Mouse (Mus musculus): ENCODE measurements around the gene Yap1. TPM values are rescaled to one million over a fixed set of nuclear protein-coding genes. Genes with fewer than 3 reads are reported as not detected.
"Not testable (repeated sequence)": the region's sequence is repeated elsewhere in the genome, so short reads cannot be mapped to it uniquely, and the experiment has no call there.

Yap1 gene
- polyA plus RNA-seq, 1 experiment from 2014 or later, result 48.1 TPM

- Histone ChIP-seq H3K9me3 (no peaks in the 10 kb centered on the region), H3K4me2 (replicated peaks) (no peak overlapping the region), H3K4me1 (peaks cover 20% of the 10 kb centered on the region), H3K4me3 (no peak overlapping the region), H3K27me3 (no peaks in the 10 kb centered on the region), H3K27ac (no peak overlapping the region), H3K36me3 (no peaks in the 10 kb centered on the region), H3K9ac (no peak overlapping the region)
- 0 out of 2 replicates have a peak, but pooled peaks have one; percentile 37 for ATAC-seq (ENCODE audit: low FRiP score, low read depth)
- WGBS, result 45% methylated on average over 5 of the region's 5 CpGs
Measured at GRCm38 (mm10) chr9:7903825-7904224, 100.6 kb downstream of the Yap1 start.

GRCm38 (mm10) chr9:7903262-7903661 is 101.1 kb downstream of the Yap1 start:
- 54% methylated on average over 2 of the region's 2 CpGs for WGBS
- Histone ChIP-seq H3K36me3 (no peaks in the 10 kb centered on the region), H3K27ac (no peak overlapping the region), H3K27me3 (no peaks in the 10 kb centered on the region), H3K4me1 (peaks cover 20% of the 10 kb centered on the region), H3K9ac (no peak overlapping the region), H3K9me3 (no peaks in the 10 kb centered on the region), H3K4me2 (replicated peaks) (no peak overlapping the region), H3K4me3 (no peak overlapping the region)
- ATAC-seq (ENCODE audit: low FRiP score, low read depth), result 0 out of 2 replicates have a peak, but pooled peaks have one; percentile 13

- peak; percentile 42; the same call in 1 of the 2 replicates for ATAC-seq (ENCODE audit: low FRiP score, low read depth)
- H3K27ac ChIP-seq, result no peak overlapping the region
- WGBS, result 6% methylated on average over 7 of the region's 7 CpGs
- H3K4me3 ChIP-seq, result no peak overlapping the region
- H3K4me1 ChIP-seq, result peaks cover 20% of the 10 kb centered on the region
- no peaks in the 10 kb centered on the region for H3K9me3 ChIP-seq
- H3K27me3 ChIP-seq, result no peaks in the 10 kb centered on the region
- no peak overlapping the region for H3K9ac ChIP-seq
- no peak overlapping the region; the same call in 1 of the 2 replicates for H3K4me2 ChIP-seq (replicated peaks)
- H3K36me3 ChIP-seq, result no peaks in the 10 kb centered on the region
Measured at GRCm38 (mm10) chr9:7902311-7902710, 102.1 kb downstream of the Yap1 start.

- no peaks in the 10 kb centered on the region for H3K36me3 ChIP-seq
- peaks cover 20% of the 10 kb centered on the region for H3K4me1 ChIP-seq
- no peak overlapping the region for H3K4me2 ChIP-seq (replicated peaks)
- no peak overlapping the region for H3K27ac ChIP-seq
- no peaks in the 10 kb centered on the region for H3K27me3 ChIP-seq
- 84% methylated on average over 8 of the region's 8 CpGs for whole genome bisulfite sequencing
- H3K9me3 ChIP-seq, result no peaks in the 10 kb centered on the region
- H3K9ac ChIP-seq, result no peak overlapping the region
- no peak for ATAC-seq (ENCODE audit: low FRiP score, low read depth)
- H3K4me3 ChIP-seq, result no peak overlapping the region
Measured at GRCm38 (mm10) chr9:7900965-7901364, 103.4 kb downstream of the Yap1 start.

GRCm38 (mm10) chr9:7897502-7897901 is 106.9 kb downstream of the Yap1 start:
- Histone ChIP-seq H3K4me1 (peaks cover 8% of the 10 kb centered on the region), H3K9me3 (0 out of 2 replicates have a peak, but pooled peaks cover under 1% of the 10 kb centered on the region), H3K9ac (no peak overlapping the region), H3K36me3 (no peaks in the 10 kb centered on the region), H3K27ac (no peak overlapping the region), H3K4me2 (replicated peaks) (no peak overlapping the region), H3K4me3 (no peak overlapping the region), H3K27me3 (no peaks in the 10 kb centered on the region)
- peak; percentile 30; the same call in 1 of the 2 replicates for ATAC-seq (ENCODE audit: low FRiP score, low read depth)
- WGBS, result 1% methylated on average over 3 of the region's 3 CpGs

- H3K36me3 ChIP-seq; H3K4me3 ChIP-seq; ATAC-seq (ENCODE audit: low FRiP score, low read depth); H3K9me3 ChIP-seq; H3K9ac ChIP-seq; H3K4me2 ChIP-seq (replicated peaks); H3K27me3 ChIP-seq; H3K4me1 ChIP-seq; H3K27ac ChIP-seq: not testable (repeated sequence)
- 94% methylated on average over 1 of the region's 1 CpGs for WGBS
Measured at GRCm38 (mm10) chr9:7891796-7892195, 112.6 kb downstream of the Yap1 start.

GRCm38 (mm10) chr9:7891177-7891576 is 113.2 kb downstream of the Yap1 start:
- Histone ChIP-seq H3K36me3 (no peaks in the 10 kb centered on the region), H3K4me2 (replicated peaks) (no peak overlapping the region), H3K4me1 (no peaks in the 10 kb centered on the region), H3K9ac (no peak overlapping the region), H3K9me3 (0 out of 2 replicates have a peak, but pooled peaks cover 4% of the 10 kb centered on the region), H3K27me3 (no peaks in the 10 kb centered on the region), H3K27ac (no peak overlapping the region), H3K4me3 (no peak overlapping the region)
- ATAC-seq (ENCODE audit: low FRiP score, low read depth), result no peak
- 85% methylated on average over 1 of the region's 1 CpGs for WGBS

- Histone ChIP-seq H3K9me3 (peaks cover 8% of the 10 kb centered on the region), H3K27ac (no peak overlapping the region), H3K4me2 (replicated peaks) (no peak overlapping the region), H3K4me3 (no peak overlapping the region), H3K9ac (no peak overlapping the region), H3K4me1 (no peaks in the 10 kb centered on the region), H3K36me3 (no peaks in the 10 kb centered on the region), H3K27me3 (no peaks in the 10 kb centered on the region)
- no peak for ATAC-seq (ENCODE audit: low FRiP score, low read depth)
- WGBS, result 95% methylated on average over 3 of the region's 3 CpGs
Measured at GRCm38 (mm10) chr9:7884346-7884745, 120.0 kb downstream of the Yap1 start.

- no peak for ATAC-seq (ENCODE audit: low FRiP score, low read depth)
- Histone ChIP-seq H3K9ac (no peak overlapping the region), H3K4me2 (replicated peaks) (no peak overlapping the region), H3K4me3 (no peak overlapping the region), H3K27me3 (no peaks in the 10 kb centered on the region), H3K27ac (no peak overlapping the region), H3K4me1 (no peaks in the 10 kb centered on the region), H3K36me3 (no peaks in the 10 kb centered on the region), H3K9me3 (peaks cover 8% of the 10 kb centered on the region)
- WGBS, result 83% methylated on average over 1 of the region's 1 CpGs
Measured at GRCm38 (mm10) chr9:7882304-7882865, 122.0 kb downstream of the Yap1 start.

Other genes starting within 250 kb of the Yap1 start
- gene Tmem123, start 240.6 kb downstream of the Yap1 start, polyA plus RNA-seq (2015; fragmentation: Nextera tagmentation; extraction: Ambion mirVana), result 71.7 and 73.1 TPM in 2 replicates
- 42.7 and 43.5 TPM in 2 replicates for gene Birc2, start 167.5 kb downstream of the Yap1 start, polyA plus RNA-seq (2015; fragmentation: Nextera tagmentation; extraction: Ambion mirVana)
- gene Birc3, start 131.4 kb downstream of the Yap1 start, polyA plus RNA-seq (2015; fragmentation: Nextera tagmentation; extraction: Ambion mirVana), result 10.6 and 11.4 TPM in 2 replicates
- gene Cfap300, start 38.2 kb upstream of the Yap1 start, polyA plus RNA-seq (2015; fragmentation: Nextera tagmentation; extraction: Ambion mirVana), result 14.5 and 14.9 TPM in 2 replicates
- gene Cep126, start 129.7 kb upstream of the Yap1 start, polyA plus RNA-seq (2015; fragmentation: Nextera tagmentation; extraction: Ambion mirVana), result 2.7 and 3.3 TPM in 2 replicates